Mouse (Mus musculus): ENCODE data around the gene Srarp. TPM values are rescaled to one million over a fixed set of nuclear protein-coding genes. Genes with fewer than 3 reads are reported as not detected.

Gene Srarp
- polyA plus RNA-seq, 1 experiment: not detected

GRCm38 (mm10) chr4:141427921-141428320 lies 8.0 kb downstream of the Srarp start:
- WGBS: 90% methylated on average over 13 of the region's 13 CpGs
- TF ChIP-seq CTCF (IDR thresholded peaks at IDR 0.05; ENCODE audit: control insufficient read depth, insufficient read depth, low read length) (no peak), POLR2A (IDR thresholded peaks at IDR 0.05; ENCODE audit: borderline replicate concordance, control insufficient read depth, low read depth, low read length) (no peak)
- H3K27ac ChIP-seq (ENCODE audit: control insufficient read depth, insufficient read depth, low read depth, low read length, poor library complexity): no peak overlapping the region
- H3K4me1 ChIP-seq (ENCODE audit: control insufficient read depth, insufficient read depth, low read length): no peaks in the 10 kb centered on the region
- no peak overlapping the region for H3K4me3 ChIP-seq (replicated peaks; ENCODE audit: control insufficient read depth, low read depth, low read length)

- Histone ChIP-seq H3K4me3 (replicated peaks; ENCODE audit: control insufficient read depth, low read depth, low read length) (no peak overlapping the region), H3K27ac (ENCODE audit: control insufficient read depth, insufficient read depth, low read depth, low read length, poor library complexity) (no peak overlapping the region), H3K4me1 (ENCODE audit: control insufficient read depth, insufficient read depth, low read length) (no peaks in the 10 kb centered on the region)
- TF ChIP-seq CTCF (IDR thresholded peaks at IDR 0.05; ENCODE audit: control insufficient read depth, insufficient read depth, low read length): no peak
- TF ChIP-seq POLR2A (IDR thresholded peaks at IDR 0.05; ENCODE audit: borderline replicate concordance, control insufficient read depth, low read depth, low read length): no peak
- WGBS: 79% methylated on average over 10 of the region's 10 CpGs
Measured at GRCm38 (mm10) chr4:141426796-141427745, 8.8 kb downstream of the Srarp start.

GRCm38 (mm10) chr4:141425484-141426479 lies 10.1 kb downstream of the Srarp start:
- no peak overlapping the region for H3K4me3 ChIP-seq (replicated peaks; ENCODE audit: control insufficient read depth, low read depth, low read length)
- no peaks in the 10 kb centered on the region for H3K4me1 ChIP-seq (ENCODE audit: control insufficient read depth, insufficient read depth, low read length)
- WGBS: 4% methylated on average over 35 of the region's 36 CpGs
- no peak overlapping the region for H3K27ac ChIP-seq (ENCODE audit: control insufficient read depth, insufficient read depth, low read depth, low read length, poor library complexity)
- TF ChIP-seq CTCF (IDR thresholded peaks at IDR 0.05; ENCODE audit: control insufficient read depth, insufficient read depth, low read length): no peak
- TF ChIP-seq POLR2A (IDR thresholded peaks at IDR 0.05; ENCODE audit: borderline replicate concordance, control insufficient read depth, low read depth, low read length): no peak

- Histone ChIP-seq H3K4me3 (replicated peaks; ENCODE audit: control insufficient read depth, low read depth, low read length) (no peak overlapping the region), H3K4me1 (ENCODE audit: control insufficient read depth, insufficient read depth, low read length) (peaks cover 1% of the 10 kb centered on the region; the same call in 1 of the 2 replicates), H3K27ac (ENCODE audit: control insufficient read depth, insufficient read depth, low read depth, low read length, poor library complexity) (no peak overlapping the region)
- WGBS: 89% methylated on average over 13 of the region's 13 CpGs
- TF ChIP-seq POLR2A (IDR thresholded peaks at IDR 0.05; ENCODE audit: borderline replicate concordance, control insufficient read depth, low read depth, low read length): no peak
- TF ChIP-seq CTCF (IDR thresholded peaks at IDR 0.05; ENCODE audit: control insufficient read depth, insufficient read depth, low read length): no peak
Measured at GRCm38 (mm10) chr4:141423691-141424431, 12.0 kb downstream of the Srarp start.

- no peak overlapping the region for H3K4me3 ChIP-seq (replicated peaks; ENCODE audit: control insufficient read depth, low read depth, low read length)
- H3K27ac ChIP-seq (ENCODE audit: control insufficient read depth, insufficient read depth, low read depth, low read length, poor library complexity): no peak overlapping the region
- peaks cover 1% of the 10 kb centered on the region; the same call in 1 of the 2 replicates for H3K4me1 ChIP-seq (ENCODE audit: control insufficient read depth, insufficient read depth, low read length)
- no peak for TF ChIP-seq POLR2A (IDR thresholded peaks at IDR 0.05; ENCODE audit: borderline replicate concordance, control insufficient read depth, low read depth, low read length)
- TF ChIP-seq CTCF (IDR thresholded peaks at IDR 0.05; ENCODE audit: control insufficient read depth, insufficient read depth, low read length): no peak
- 89% methylated on average over 5 of the region's 5 CpGs for WGBS
Measured at GRCm38 (mm10) chr4:141423288-141423687, 12.6 kb downstream of the Srarp start.

- TF ChIP-seq POLR2A (IDR thresholded peaks at IDR 0.05; ENCODE audit: borderline replicate concordance, control insufficient read depth, low read depth, low read length): no peak
- TF ChIP-seq CTCF (IDR thresholded peaks at IDR 0.05; ENCODE audit: control insufficient read depth, insufficient read depth, low read length): no peak
- H3K4me1 ChIP-seq (ENCODE audit: control insufficient read depth, insufficient read depth, low read length): peaks cover 1% of the 10 kb centered on the region; the same call in 1 of the 2 replicates
- H3K4me3 ChIP-seq (replicated peaks; ENCODE audit: control insufficient read depth, low read depth, low read length): no peak overlapping the region
- WGBS: 83% methylated on average over 5 of the region's 5 CpGs
- H3K27ac ChIP-seq (ENCODE audit: control insufficient read depth, insufficient read depth, low read depth, low read length, poor library complexity): no peak overlapping the region
Measured at GRCm38 (mm10) chr4:141422841-141423240, 13.1 kb downstream of the Srarp start.

- H3K4me3 ChIP-seq (replicated peaks; ENCODE audit: control insufficient read depth, low read depth, low read length): no peak overlapping the region
- TF ChIP-seq CTCF (IDR thresholded peaks at IDR 0.05; ENCODE audit: control insufficient read depth, insufficient read depth, low read length): no peak
- no peak for TF ChIP-seq POLR2A (IDR thresholded peaks at IDR 0.05; ENCODE audit: borderline replicate concordance, control insufficient read depth, low read depth, low read length)
- peaks cover 1% of the 10 kb centered on the region; the same call in 1 of the 2 replicates for H3K4me1 ChIP-seq (ENCODE audit: control insufficient read depth, insufficient read depth, low read length)
- WGBS: 81% methylated on average over 14 of the region's 14 CpGs
- no peak overlapping the region for H3K27ac ChIP-seq (ENCODE audit: control insufficient read depth, insufficient read depth, low read depth, low read length, poor library complexity)
Measured at GRCm38 (mm10) chr4:141421423-141421822, 14.5 kb downstream of the Srarp start.

Data from bone marrow, adult 2 months (tissue).